Mouse (Mus musculus) hindbrain, embryonic 16.5 days (tissue): ENCODE measurements around the gene Tmem9b. TPM values are rescaled to one million over a fixed set of nuclear protein-coding genes. Genes with fewer than 3 reads are reported as not detected.

Experiments used
- ATAC-seq: fragments of 200-750 bp; cut with Nextera tagmentation; 2 replicates; pipeline ENCODE4 v1.8.0; 2017; ENCODE audit warnings: moderate TSS enrichment, moderate library complexity
- H3K27ac ChIP-seq: fragments of 300-500 bp; sonication (generic); 2 replicates; pipeline ENCODE4 v1.5.1; 2014; ENCODE audit warnings: low read depth, mild to moderate bottlenecking, control low read depth, low read length, moderate library complexity
- H3K27me3 ChIP-seq: fragments of 300-500 bp; sonication (generic); replicated peaks from 2 replicates; pipeline ENCODE4 v1.6.1; 2014; ENCODE audit warnings: low read length; ENCODE audit not compliant: control insufficient read depth, insufficient read depth
- H3K36me3 ChIP-seq: fragments of 300-500 bp; sonication (generic); 2 replicates; pipeline ENCODE4 v1.6.1; 2014; ENCODE audit warnings: mild to moderate bottlenecking, low read length, moderate library complexity, mixed read lengths; ENCODE audit not compliant: control insufficient read depth, insufficient read depth
- H3K4me1 ChIP-seq: fragments of 300-500 bp; sonication (generic); 2 replicates; pipeline ENCODE4 v1.6.1; 2014; ENCODE audit warnings: low read depth, low read length; ENCODE audit not compliant: control insufficient read depth, insufficient read depth
- H3K4me2 ChIP-seq: fragments of 300-500 bp; sonication (generic); 2 replicates; pipeline ENCODE4 v1.6.1; 2014; ENCODE audit warnings: mild to moderate bottlenecking, low read length, control low read depth, moderate library complexity
- H3K4me3 ChIP-seq: fragments of 300-500 bp; sonication (generic); 2 replicates; pipeline ENCODE4 v1.5.1; 2014; ENCODE audit warnings: mild to moderate bottlenecking, low read length, control low read depth, moderate library complexity
- H3K9ac ChIP-seq: fragments of 300-500 bp; sonication (generic); 2 replicates; pipeline ENCODE4 v1.6.1; 2014; ENCODE audit warnings: low read depth, mild to moderate bottlenecking, control low read depth, low read length, moderate library complexity
- H3K9me3 ChIP-seq: fragments of 300-500 bp; sonication (generic); 2 replicates; pipeline ENCODE4 v1.6.1; 2014; ENCODE audit warnings: mild to moderate bottlenecking, low read length, moderate library complexity; ENCODE audit not compliant: control insufficient read depth
- WGBS: fragments of 180-500 bp; shearing (Covaris S2); extraction: QIAGEN DNeasy Blood & Tissue Kit; methylation state at CpG from one replicate; pipeline ENCODE4 v1.1.7; 2014; 5-methylcytosine and 5-hydroxymethylcytosine counted together
- polyA plus RNA-seq: library from polyadenylated mRNA; unstranded; fragments of >200 nt; fragmentation: Nextera tagmentation; extraction: Ambion mirVana; gene quantifications from 2 replicates; pipeline ENCODE4 v1.2.1, GENCODE M21; 2015

The Tmem9b gene
- polyA plus RNA-seq, 1 experiment from 2014 or later, result 147 TPM

DNA sequence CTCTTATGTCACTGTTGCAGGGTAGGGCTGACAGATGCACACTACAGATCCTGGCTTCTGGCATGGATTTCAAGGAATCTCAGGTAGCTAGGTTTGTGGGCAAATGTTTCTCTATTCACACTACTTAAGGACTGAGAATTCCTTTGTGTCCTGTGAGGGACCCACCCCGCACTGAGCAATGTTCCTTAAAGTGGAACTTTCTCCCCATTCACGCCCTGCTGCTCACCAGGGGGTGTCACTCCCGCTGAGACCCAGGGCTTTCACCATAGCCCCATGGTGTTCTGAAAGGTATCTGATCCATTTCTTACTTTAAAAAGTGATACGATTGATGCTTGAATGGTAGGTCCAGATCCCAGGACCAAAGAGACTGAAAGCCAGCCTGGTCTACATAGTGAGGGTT is 50.0 kb downstream of the Tmem9b start:
- Histone ChIP-seq H3K4me3 (peak overlapping the region; percentile 75; the same call in 1 of the 2 replicates), H3K27ac (no peak overlapping the region)

GRCm38 (mm10) chr7:109700213-109700612 is 52.5 kb downstream of the Tmem9b start:
- Histone ChIP-seq H3K4me1 (no peaks in the 10 kb centered on the region), H3K27ac (no peak overlapping the region), H3K4me3 (no peak overlapping the region), H3K4me2 (no peak overlapping the region), H3K9ac (no peak overlapping the region), H3K27me3 (no peaks in the 10 kb centered on the region), H3K36me3 (no peaks in the 10 kb centered on the region), H3K9me3 (no peaks in the 10 kb centered on the region)
- no peak for ATAC-seq

More for the DNA sequence above, 50.0 kb downstream of the Tmem9b start:
- Histone ChIP-seq H3K36me3 (no peaks in the 10 kb centered on the region), H3K27me3 (no peaks in the 10 kb centered on the region), H3K9me3 (no peaks in the 10 kb centered on the region), H3K4me2 (peak overlapping the region; percentile 89), H3K9ac (no peak overlapping the region; the same call in 1 of the 2 replicates), H3K4me1 (no peaks in the 10 kb centered on the region)
- no peak for ATAC-seq
- WGBS, result 33% methylated on average over 4 of the region's 4 CpGs

DNA sequence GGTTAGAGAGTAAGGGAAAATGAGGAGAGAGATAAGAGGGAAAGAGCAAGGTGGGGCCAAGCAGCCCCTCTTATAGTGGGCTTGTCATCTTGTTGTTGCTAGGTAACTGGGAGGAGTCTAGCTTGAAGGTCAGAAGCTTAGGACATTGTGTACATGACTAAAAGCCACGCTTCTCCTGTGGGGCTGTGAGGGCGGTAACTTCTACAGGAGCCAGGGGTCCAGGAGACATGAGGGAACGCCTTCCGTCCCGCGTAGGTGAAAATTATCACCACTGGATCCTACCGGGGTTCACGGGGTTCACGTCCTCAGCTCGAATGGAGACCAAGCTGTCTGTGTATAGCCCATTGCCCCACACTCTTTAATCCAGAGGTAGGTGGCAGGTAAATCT is 57.3 kb downstream of the Tmem9b start:
- no peak for ATAC-seq
- H3K9me3 ChIP-seq, result no peaks in the 10 kb centered on the region
- WGBS, result 91% methylated on average over 10 of the region's 10 CpGs
- no peaks in the 10 kb centered on the region for H3K27me3 ChIP-seq
- no peak overlapping the region for H3K9ac ChIP-seq
- no peaks in the 10 kb centered on the region for H3K4me1 ChIP-seq
- no peaks in the 10 kb centered on the region for H3K36me3 ChIP-seq
- H3K4me3 ChIP-seq, result no peak overlapping the region
- no peak overlapping the region for H3K4me2 ChIP-seq
- H3K27ac ChIP-seq, result no peak overlapping the region

DNA sequence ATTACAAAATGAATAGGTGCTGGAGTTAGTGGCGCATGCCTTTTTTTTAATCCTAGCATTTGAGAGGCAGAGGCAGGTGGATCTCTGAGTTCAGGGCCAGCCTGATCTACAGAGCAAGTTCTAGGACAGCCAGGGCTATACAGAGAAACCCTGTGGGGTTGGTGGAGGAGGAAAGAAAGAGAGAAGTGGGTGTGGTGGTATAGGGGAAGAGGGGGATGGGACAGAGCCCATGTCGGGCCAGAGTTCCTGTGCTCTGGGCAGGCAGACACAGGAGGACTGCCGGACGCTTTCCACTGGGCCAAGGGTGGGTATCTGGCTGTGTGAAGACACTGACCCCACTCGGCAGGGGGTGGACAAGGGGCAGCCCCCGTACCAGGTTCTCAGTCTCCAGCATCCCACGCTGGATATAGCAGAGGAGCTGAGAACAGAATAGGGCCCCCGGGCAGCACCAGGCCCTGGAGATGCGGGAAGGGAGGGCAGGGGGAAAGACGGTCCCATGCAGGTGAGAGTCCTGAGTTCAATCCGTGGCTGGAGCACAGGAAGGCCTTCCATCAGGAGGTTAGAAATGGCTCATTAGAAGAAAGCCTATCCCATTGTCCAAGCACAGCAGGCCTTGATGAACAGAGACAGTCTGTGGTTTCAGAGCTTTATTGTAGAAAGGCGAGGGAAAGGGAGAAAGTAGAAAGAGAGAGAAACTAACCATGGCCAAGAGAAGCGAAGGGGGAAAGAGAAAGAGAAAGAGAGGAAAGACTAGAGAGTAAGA is 57.9 kb downstream of the Tmem9b start:
- Histone ChIP-seq H3K27ac (no peak overlapping the region), H3K4me2 (no peak overlapping the region), H3K4me1 (no peaks in the 10 kb centered on the region), H3K9me3 (no peaks in the 10 kb centered on the region), H3K4me3 (no peak overlapping the region), H3K36me3 (no peaks in the 10 kb centered on the region), H3K9ac (no peak overlapping the region), H3K27me3 (no peaks in the 10 kb centered on the region)
- ATAC-seq, result no peak
- 73% methylated on average over 13 of the region's 13 CpGs for WGBS

DNA sequence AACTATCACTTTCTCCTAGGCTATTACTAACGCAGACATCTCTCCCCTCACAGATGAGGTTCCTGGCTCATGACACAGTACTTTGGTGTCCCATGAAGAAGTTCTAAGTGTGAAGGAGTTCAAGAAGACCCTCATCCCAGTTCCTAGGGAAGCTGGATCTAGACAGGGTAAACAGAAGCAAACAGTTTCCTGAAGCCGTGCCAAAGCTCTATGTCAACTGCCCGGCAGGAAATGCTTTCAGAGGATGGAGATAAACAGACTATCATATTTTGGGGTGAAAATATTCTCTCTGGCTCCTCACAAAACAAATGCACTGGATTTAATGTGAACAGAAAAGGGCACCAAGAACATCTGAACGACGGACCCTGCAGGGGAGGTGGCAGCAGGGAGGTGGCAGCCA is 61.7 kb downstream of the Tmem9b start:
- ATAC-seq, result no peak
- Histone ChIP-seq H3K9ac (no peak overlapping the region), H3K9me3 (no peaks in the 10 kb centered on the region), H3K4me2 (no peak overlapping the region), H3K27ac (no peak overlapping the region), H3K4me1 (no peaks in the 10 kb centered on the region; the same call in 1 of the 2 replicates), H3K27me3 (no peaks in the 10 kb centered on the region), H3K36me3 (no peaks in the 10 kb centered on the region), H3K4me3 (no peak overlapping the region)
- 84% methylated on average over 5 of the region's 5 CpGs for WGBS

DNA sequence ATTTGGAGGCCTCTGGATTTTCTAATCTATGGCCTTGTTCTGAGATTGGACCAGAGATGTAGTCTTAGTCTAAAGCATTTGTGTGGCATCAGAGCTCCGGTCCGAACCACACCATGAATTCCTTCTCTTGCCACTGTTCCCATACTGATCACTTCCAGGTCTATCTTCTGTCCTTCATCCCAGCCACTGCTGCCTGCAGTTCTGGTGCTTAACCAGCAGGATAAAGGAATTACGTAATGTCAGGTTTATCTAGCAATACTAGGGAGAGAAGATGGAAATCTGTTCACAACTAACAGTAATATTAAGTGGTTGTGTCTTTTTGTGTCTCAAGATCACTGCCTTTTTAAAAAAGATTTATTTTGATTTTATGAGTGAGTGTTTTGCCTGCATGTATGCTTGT is 62.6 kb downstream of the Tmem9b start:
- Histone ChIP-seq H3K4me1 (no peaks in the 10 kb centered on the region; the same call in 1 of the 2 replicates), H3K9ac (no peak overlapping the region), H3K4me3 (no peak overlapping the region), H3K4me2 (no peak overlapping the region), H3K36me3 (no peaks in the 10 kb centered on the region), H3K9me3 (no peaks in the 10 kb centered on the region), H3K27ac (no peak overlapping the region), H3K27me3 (no peaks in the 10 kb centered on the region)
- 90% methylated on average over 3 of the region's 3 CpGs for WGBS
- ATAC-seq, result no peak

DNA sequence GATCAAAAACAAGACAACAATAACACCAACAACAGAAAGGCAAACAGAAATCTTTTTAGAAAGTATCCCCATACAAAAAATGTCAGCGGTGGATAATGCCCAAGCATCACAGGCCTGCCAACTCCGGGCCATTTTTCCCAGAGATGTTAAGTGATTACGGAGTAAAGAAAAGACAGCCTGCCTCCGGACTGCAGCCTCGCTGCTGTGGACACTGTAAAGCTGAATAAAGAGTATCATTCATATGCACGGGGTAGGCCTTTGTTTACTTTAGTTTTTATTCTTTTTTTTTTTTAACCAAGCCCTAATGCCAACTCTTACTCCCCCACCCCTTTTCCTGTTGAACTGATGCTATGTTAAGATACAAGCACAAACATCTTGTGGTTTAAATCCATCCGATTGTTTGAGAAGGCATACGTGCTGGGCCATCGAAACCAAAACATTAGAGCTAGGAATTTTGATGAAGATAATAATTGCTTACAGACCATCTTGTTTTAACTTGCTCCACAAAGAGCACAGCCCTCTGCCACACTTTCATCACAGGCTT is 66.0 kb downstream of the Tmem9b start:
- 44% methylated on average over 9 of the region's 9 CpGs for WGBS
- no peak for ATAC-seq

More for the DNA sequence above, 66.0 kb downstream of the Tmem9b start:
- Histone ChIP-seq H3K9me3 (no peaks in the 10 kb centered on the region), H3K27ac (no peak overlapping the region), H3K4me2 (no peak overlapping the region), H3K4me3 (no peak overlapping the region), H3K36me3 (no peaks in the 10 kb centered on the region), H3K9ac (no peak overlapping the region), H3K4me1 (no peaks in the 10 kb centered on the region; the same call in 1 of the 2 replicates), H3K27me3 (no peaks in the 10 kb centered on the region)

Other genes with a start within 250 kb of the Tmem9b start
- 0.91 and 1.4 TPM in 2 replicates for gene Trim66, start 244.7 kb downstream of the Tmem9b start, polyA plus RNA-seq
- gene Rpl27a, start 233.7 kb downstream of the Tmem9b start, polyA plus RNA-seq, result 76.0 and 80.8 TPM in 2 replicates
- 21.3 and 27.5 TPM in 2 replicates for gene St5, start 49.3 kb downstream of the Tmem9b start, polyA plus RNA-seq
- gene Akip1, start 49.2 kb downstream of the Tmem9b start, polyA plus RNA-seq, result 16.7 and 17.7 TPM in 2 replicates
- 0.28 and 0.31 TPM in 2 replicates for gene BC051019, start 29.0 kb downstream of the Tmem9b start, polyA plus RNA-seq
- gene Ascl3, start 21.1 kb downstream of the Tmem9b start, polyA plus RNA-seq, result 0.47 and 0.54 TPM in 2 replicates
- 16.4 and 21.6 TPM in 2 replicates for gene Nrip3, start 29.1 kb upstream of the Tmem9b start, polyA plus RNA-seq
- gene Scube2, start 112.8 kb upstream of the Tmem9b start, polyA plus RNA-seq, result 2.5 TPM in 2 replicates
- 34.6 and 36.5 TPM in 2 replicates for gene Dennd5a, start 207.6 kb upstream of the Tmem9b start, polyA plus RNA-seq
- gene Tmem41b, start 234.1 kb upstream of the Tmem9b start, polyA plus RNA-seq, result 62.2 and 65.8 TPM in 2 replicates